ENCODE assay signal across 34 mouse cellular contexts in genomic region chr7:141367358-141367757, GRCm38 (mm10). TPM values are rescaled to one million over a fixed set of nuclear protein-coding genes. Genes with fewer than 3 reads are reported as not detected.
"Had no signal": no experiment of that assay in that cellular context is flagged by ENCODE, and none has a peak within 500 bp of the region (broad histone marks: within the 10 kb centered on the region; RNA-seq: fewer than 3 reads in every experiment).

No protein-coding gene starts in this region.

- H3K36me3 ChIP-seq: limb, embryonic 10.5 days; limb, embryonic 12.5 days; limb, embryonic 13.5 days; limb, embryonic 15.5 days; liver, embryonic 12.5 days; liver, embryonic 13.5 days; liver, embryonic 15.5 days; lung, embryonic 15.5 days; midbrain, embryonic 10.5 days; midbrain, embryonic 12.5 days; midbrain, embryonic 13.5 days; midbrain, embryonic 15.5 days; neural tube, embryonic 12.5 days had no signal

- H3K4me2 ChIP-seq: limb, embryonic 12.5 days; limb, embryonic 13.5 days; limb, embryonic 15.5 days; liver, embryonic 11.5 days; liver, embryonic 12.5 days; liver, embryonic 13.5 days; liver, embryonic 15.5 days; lung, embryonic 14.5 days; lung, embryonic 15.5 days; midbrain, embryonic 11.5 days; midbrain, embryonic 12.5 days; midbrain, embryonic 13.5 days; midbrain, embryonic 15.5 days; neural tube, embryonic 12.5 days had no signal

- H3K27ac ChIP-seq: limb, embryonic 10.5 days; limb, embryonic 12.5 days; limb, embryonic 13.5 days; limb, embryonic 15.5 days; liver, embryonic 12.5 days; liver, embryonic 14.5 days; liver, embryonic 15.5 days; lung, embryonic 15.5 days; macrophage; midbrain, embryonic 10.5 days; midbrain, embryonic 12.5 days; midbrain, embryonic 13.5 days; midbrain, embryonic 15.5 days; neural tube, embryonic 12.5 days had no signal

- H3K27me3 ChIP-seq: limb, embryonic 15.5 days; liver, embryonic 15.5 days; lung, embryonic 15.5 days; midbrain, embryonic 15.5 days had no signal

- DNase-seq: left cerebral cortex, postnatal 4 days; liver; liver, embryonic 13.5 days; liver, postnatal 0 days; lung, adult 18-20 months; lung, adult 2 months; lung, embryonic 14.5 days; lung, postnatal 10 days; lung, postnatal 14 days; lung, postnatal 36 days; lung, postnatal 4 days; midbrain, embryonic 14.5 days had no signal

- H3K4me3 ChIP-seq: limb, embryonic 10.5 days; limb, embryonic 12.5 days; limb, embryonic 13.5 days; limb, embryonic 15.5 days; liver, embryonic 12.5 days; liver, embryonic 13.5 days; liver, embryonic 15.5 days; lung, embryonic 15.5 days; megakaryocyte, embryonic 14.5 days; midbrain, embryonic 10.5 days; midbrain, embryonic 12.5 days; midbrain, embryonic 13.5 days; midbrain, embryonic 15.5 days; myocyte; neural tube, embryonic 12.5 days had no signal

- H3K9me3 ChIP-seq: limb, embryonic 10.5 days; limb, embryonic 12.5 days; limb, embryonic 13.5 days; limb, embryonic 15.5 days; liver, embryonic 12.5 days; liver, embryonic 13.5 days; liver, embryonic 15.5 days; lung, embryonic 15.5 days; midbrain, embryonic 10.5 days; midbrain, embryonic 12.5 days; midbrain, embryonic 13.5 days; midbrain, embryonic 15.5 days; neural tube, embryonic 12.5 days had no signal

- ATAC-seq: liver, embryonic 12.5 days; liver, postnatal 0 days; lung, postnatal 0 days; midbrain, embryonic 13.5 days; midbrain, embryonic 15.5 days; midbrain, embryonic 16.5 days had no signal

- H3K4me1 ChIP-seq: limb, embryonic 10.5 days; limb, embryonic 12.5 days; limb, embryonic 13.5 days; limb, embryonic 15.5 days; midbrain, embryonic 10.5 days; midbrain, embryonic 12.5 days; midbrain, embryonic 13.5 days; midbrain, embryonic 15.5 days; neural tube, embryonic 12.5 days had no signal

- H3K9ac ChIP-seq: limb, embryonic 12.5 days; limb, embryonic 13.5 days; limb, embryonic 15.5 days; liver, embryonic 12.5 days; liver, embryonic 13.5 days; liver, embryonic 14.5 days; liver, embryonic 15.5 days; liver, postnatal 0 days; lung, embryonic 14.5 days; lung, embryonic 15.5 days; midbrain, embryonic 12.5 days; midbrain, embryonic 13.5 days; midbrain, embryonic 15.5 days; neural tube, embryonic 12.5 days had no signal

RNA-seq across cellular contexts. Expression of gene Eps8l2, which starts 28.7 kb away (rescaled TPM):
- total RNA-seq: megakaryocyte, adult 5-6 weeks; monocyte, adult 5-6 weeks had no signal
- polyA plus RNA-seq: macrophage had no signal
